Mouse (Mus musculus): ENCODE data around the gene Ccdc15. TPM values are rescaled to one million over a fixed set of nuclear protein-coding genes. Genes with fewer than 3 reads are reported as not detected.

Ccdc15 gene
- polyA plus RNA-seq, 1 experiment from 2014 or later: 2.6 TPM

DNA sequence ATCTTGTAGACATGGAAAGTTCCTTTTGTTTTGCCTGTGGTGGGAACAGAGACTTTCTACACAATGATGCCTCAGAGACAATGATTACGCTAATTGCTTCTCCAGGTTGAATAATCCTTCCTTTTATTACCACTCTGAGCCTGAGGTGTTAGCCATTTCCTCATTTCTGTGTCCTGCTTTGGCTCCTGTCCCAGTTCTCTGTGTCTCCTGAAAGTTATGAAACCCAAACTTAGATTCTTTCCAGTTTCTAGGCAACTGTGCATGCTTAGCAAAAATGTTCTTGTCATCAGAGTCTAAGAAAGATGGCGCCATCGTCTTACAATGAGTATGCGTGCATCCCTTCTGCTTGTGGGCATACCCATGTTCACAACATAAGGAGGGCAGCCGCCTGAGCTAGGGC is 27.5 kb upstream of the Ccdc15 start:
- TF ChIP-seq EP300 (IDR thresholded peaks at IDR 0.05; ENCODE audit: low read depth): no peak
- no peak for TF ChIP-seq CTCF (IDR thresholded peaks at IDR 0.05; ENCODE audit: low read depth)
- H3K4me3 ChIP-seq (ENCODE audit: low read depth, low read length): no peak overlapping the region
- DNase-seq: no peak
- no peak overlapping the region for H3K27ac ChIP-seq (ENCODE audit: low read depth)
- no peak for ATAC-seq
- H3K9me3 ChIP-seq (ENCODE audit: low read length): no peaks in the 10 kb centered on the region
- H3K4me2 ChIP-seq (ENCODE audit: low read depth, low read length): no peak overlapping the region
- H3K36me3 ChIP-seq (replicated peaks; ENCODE audit: insufficient read depth, low read length): no peaks in the 10 kb centered on the region
- no peak overlapping the region for H3K9ac ChIP-seq (replicated peaks)
- no peaks in the 10 kb centered on the region for H3K4me1 ChIP-seq (ENCODE audit: insufficient read depth)
- no peaks in the 10 kb centered on the region for H3K27me3 ChIP-seq (ENCODE audit: insufficient read depth, low read length)
- 82% methylated on average over 5 of the region's 5 CpGs for WGBS (ENCODE audit: insufficient replicate concordance)

DNA sequence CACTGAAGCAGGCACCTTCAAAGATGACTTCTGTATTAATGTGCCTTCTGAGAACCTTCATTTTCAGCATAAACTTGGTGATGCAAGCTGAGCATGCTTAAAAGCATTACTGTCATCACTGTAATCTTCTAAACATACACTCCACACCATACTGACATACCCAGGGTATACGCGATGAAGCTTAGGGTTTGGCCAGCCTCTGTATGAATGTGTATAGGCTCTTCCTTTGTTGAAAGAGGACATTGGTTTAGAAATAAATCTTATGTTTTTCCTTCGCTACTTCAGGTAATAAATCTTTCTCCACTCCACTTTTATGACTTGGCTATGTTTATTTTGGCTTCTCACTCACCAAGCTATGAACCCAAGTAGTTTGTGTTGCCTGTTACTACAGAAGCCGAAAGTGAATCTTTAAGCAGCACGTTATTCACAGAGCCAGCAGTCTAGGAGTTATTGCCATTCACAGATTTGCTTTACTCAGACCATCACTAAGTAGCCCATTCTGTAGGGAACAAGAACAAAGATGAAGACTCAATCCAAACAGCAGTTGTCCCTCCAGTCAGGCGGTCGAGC is 23.1 kb upstream of the Ccdc15 start:
- H3K4me1 ChIP-seq (ENCODE audit: insufficient read depth): no peaks in the 10 kb centered on the region
- ATAC-seq: no peak
- TF ChIP-seq EP300 (IDR thresholded peaks at IDR 0.05; ENCODE audit: low read depth) (no peak), CTCF (IDR thresholded peaks at IDR 0.05; ENCODE audit: low read depth) (no peak)
- WGBS (ENCODE audit: insufficient replicate concordance): 85% methylated on average over 7 of the region's 7 CpGs
- DNase-seq: no peak
- H3K9ac ChIP-seq (replicated peaks): no peak overlapping the region
- no peaks in the 10 kb centered on the region for H3K9me3 ChIP-seq (ENCODE audit: low read length)
- no peak overlapping the region for H3K4me3 ChIP-seq (ENCODE audit: low read depth, low read length)
- no peaks in the 10 kb centered on the region for H3K36me3 ChIP-seq (replicated peaks; ENCODE audit: insufficient read depth, low read length)
- no peak overlapping the region for H3K27ac ChIP-seq (ENCODE audit: low read depth)
- no peaks in the 10 kb centered on the region for H3K27me3 ChIP-seq (ENCODE audit: insufficient read depth, low read length)
- H3K4me2 ChIP-seq (ENCODE audit: low read depth, low read length): no peak overlapping the region

GRCm38 (mm10) chr9:37368860-37369259 is 20.6 kb upstream of the Ccdc15 start:
- WGBS (ENCODE audit: insufficient replicate concordance): 76% methylated on average over 8 of the region's 8 CpGs
- DNase-seq: no peak

GRCm38 (mm10) chr9:37368081-37368830 is 20.0 kb upstream of the Ccdc15 start:
- Histone ChIP-seq H3K9me3 (ENCODE audit: low read length) (no peaks in the 10 kb centered on the region), H3K27me3 (ENCODE audit: insufficient read depth, low read length) (no peaks in the 10 kb centered on the region), H3K4me2 (ENCODE audit: low read depth, low read length) (no peak overlapping the region), H3K4me3 (ENCODE audit: low read depth, low read length) (no peak overlapping the region), H3K9ac (replicated peaks) (no peak overlapping the region), H3K27ac (ENCODE audit: low read depth) (no peak overlapping the region), H3K4me1 (ENCODE audit: insufficient read depth) (no peaks in the 10 kb centered on the region), H3K36me3 (replicated peaks; ENCODE audit: insufficient read depth, low read length) (no peaks in the 10 kb centered on the region)
- DNase-seq: no peak
- WGBS (ENCODE audit: insufficient replicate concordance): 71% methylated on average over 11 of the region's 11 CpGs
- TF ChIP-seq EP300 (IDR thresholded peaks at IDR 0.05; ENCODE audit: low read depth) (no peak), CTCF (IDR thresholded peaks at IDR 0.05; ENCODE audit: low read depth) (0 out of 2 replicates have a peak, but pooled peaks have one; percentile 2)
- ATAC-seq: no peak

More at GRCm38 (mm10) chr9:37368860-37369259, 20.6 kb upstream of the Ccdc15 start:
- Histone ChIP-seq H3K4me1 (ENCODE audit: insufficient read depth) (no peaks in the 10 kb centered on the region), H3K9ac (replicated peaks) (no peak overlapping the region), H3K9me3 (ENCODE audit: low read length) (no peaks in the 10 kb centered on the region), H3K36me3 (replicated peaks; ENCODE audit: insufficient read depth, low read length) (no peaks in the 10 kb centered on the region), H3K4me2 (ENCODE audit: low read depth, low read length) (no peak overlapping the region), H3K4me3 (ENCODE audit: low read depth, low read length) (no peak overlapping the region), H3K27me3 (ENCODE audit: insufficient read depth, low read length) (no peaks in the 10 kb centered on the region), H3K27ac (ENCODE audit: low read depth) (no peak overlapping the region)
- no peak for ATAC-seq
- TF ChIP-seq CTCF (IDR thresholded peaks at IDR 0.05; ENCODE audit: low read depth) (0 out of 2 replicates have a peak, but pooled peaks have one; percentile 3), EP300 (IDR thresholded peaks at IDR 0.05; ENCODE audit: low read depth) (no peak)

DNA sequence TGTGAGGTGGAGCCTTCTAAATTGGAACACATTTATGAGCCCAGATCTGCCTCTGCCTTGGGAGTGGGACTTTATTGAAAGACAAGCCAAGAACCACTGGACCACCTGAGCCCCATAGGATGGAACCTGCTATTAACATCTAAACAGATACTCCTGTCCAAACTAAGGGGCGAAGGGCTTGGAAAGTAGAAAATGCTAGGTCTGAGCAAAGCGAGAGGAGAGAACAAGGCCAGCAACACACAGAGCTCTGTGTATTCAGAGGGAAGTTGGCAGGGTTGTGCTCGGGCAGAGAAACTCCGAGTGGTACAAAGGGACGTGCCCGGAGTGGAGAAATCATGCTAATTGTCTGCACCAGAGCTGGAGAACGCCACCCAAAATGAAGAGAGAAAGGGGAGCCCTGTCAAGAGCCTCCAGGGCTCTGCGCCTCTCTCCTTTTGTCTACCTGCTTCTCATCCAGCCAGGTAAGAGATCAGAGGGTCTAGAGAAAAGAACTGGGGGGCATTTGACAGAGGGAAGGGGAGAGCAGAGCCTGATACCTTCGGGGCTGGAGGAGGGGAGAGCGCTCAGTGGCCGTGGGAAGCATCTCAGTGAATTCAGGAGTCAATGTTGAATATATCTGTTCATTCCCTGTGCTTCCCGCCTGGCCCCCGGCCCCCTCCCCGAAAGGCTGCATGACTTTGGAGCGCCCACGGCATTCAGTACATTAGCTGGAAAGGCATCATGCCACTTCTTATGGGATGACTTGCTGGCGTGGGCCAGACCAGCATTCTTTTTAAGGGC is 19.3 kb upstream of the Ccdc15 start, which contains the start of gene Hepacam:
Gene Hepacam (plus strand): TSS at position 51 of the 780 bp plus-strand sequence.
- H3K4me3 ChIP-seq (ENCODE audit: low read depth, low read length): no peak within 1 kb of the TSS
- ATAC-seq (no peak), DNase-seq (no peak)
- H3K4me1 ChIP-seq (ENCODE audit: insufficient read depth): no peaks in the 10 kb centered on the region
- no peaks in the 10 kb centered on the region for H3K27me3 ChIP-seq (ENCODE audit: insufficient read depth, low read length)
- no peak within 1 kb of the TSS for H3K9ac ChIP-seq (replicated peaks)
- no peak for TF ChIP-seq CTCF (IDR thresholded peaks at IDR 0.05; ENCODE audit: low read depth)
- TF ChIP-seq EP300 (IDR thresholded peaks at IDR 0.05; ENCODE audit: low read depth): no peak
- WGBS (ENCODE audit: insufficient replicate concordance): 81% methylated on average over 17 of the region's 17 CpGs
- H3K27ac ChIP-seq (ENCODE audit: low read depth): no peak within 1 kb of the TSS
- no peaks in the 10 kb centered on the region for H3K36me3 ChIP-seq (replicated peaks; ENCODE audit: insufficient read depth, low read length)
- no peaks in the 10 kb centered on the region for H3K9me3 ChIP-seq (ENCODE audit: low read length)
- no peak within 1 kb of the TSS for H3K4me2 ChIP-seq (ENCODE audit: low read depth, low read length)

GRCm38 (mm10) chr9:37365706-37366105 is 17.5 kb upstream of the Ccdc15 start:
- Histone ChIP-seq H3K36me3 (replicated peaks; ENCODE audit: insufficient read depth, low read length) (no peaks in the 10 kb centered on the region), H3K4me1 (ENCODE audit: insufficient read depth) (no peaks in the 10 kb centered on the region), H3K4me3 (ENCODE audit: low read depth, low read length) (no peak overlapping the region), H3K27ac (ENCODE audit: low read depth) (no peak overlapping the region), H3K4me2 (ENCODE audit: low read depth, low read length) (no peak overlapping the region), H3K9me3 (ENCODE audit: low read length) (no peaks in the 10 kb centered on the region), H3K27me3 (ENCODE audit: insufficient read depth, low read length) (no peaks in the 10 kb centered on the region), H3K9ac (replicated peaks) (no peak overlapping the region)
- no peak for ATAC-seq
- 56% methylated on average over 5 of the region's 5 CpGs for WGBS (ENCODE audit: insufficient replicate concordance)
- TF ChIP-seq EP300 (IDR thresholded peaks at IDR 0.05; ENCODE audit: low read depth): no peak; the same call in 1 of the 2 replicates
- 0 out of 2 replicates have a peak, but pooled peaks have one; percentile 9 for TF ChIP-seq CTCF (IDR thresholded peaks at IDR 0.05; ENCODE audit: low read depth)
- no peak for DNase-seq
